Mouse (Mus musculus) E14TG2a.4 (cell line): ENCODE results near the gene Rsc1a1.

ENCODE experiments used
- CTCF ChIP-seq: conservative IDR thresholded peaks from 2 replicates; pipeline ENCODE4 v1.5.1; 2014; ENCODE audit warnings: low read length
- NANOG ChIP-seq: IDR thresholded peaks from 2 replicates; pipeline ENCODE4 v1.6.1; 2014; ENCODE audit warnings: borderline replicate concordance, low read length, mixed read lengths
- POU5F1 ChIP-seq: IDR thresholded peaks from 2 replicates; pipeline ENCODE4 v1.6.1; 2014; ENCODE audit warnings: low read length, borderline replicate concordance

DNA sequence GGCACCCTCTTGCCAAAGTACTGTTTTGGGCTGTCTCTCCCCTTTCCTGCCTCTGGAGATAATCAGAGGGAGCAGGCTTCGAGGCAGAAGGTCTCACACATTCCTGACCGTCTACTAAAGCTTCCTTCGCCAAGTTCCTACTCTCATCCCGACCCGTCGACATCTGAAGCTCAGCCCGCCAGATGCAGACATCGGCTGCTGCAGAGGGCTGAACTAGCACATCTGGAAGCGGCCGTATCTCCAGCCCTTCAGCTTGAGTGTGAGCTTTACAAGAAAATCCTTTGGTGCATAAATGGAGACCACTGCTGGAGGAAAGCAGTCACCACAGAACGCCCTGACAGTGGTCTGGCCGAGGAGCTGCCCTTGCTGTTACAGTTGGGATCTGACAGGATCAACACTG lies 4.5 kb downstream of the Rsc1a1 start:
- TF ChIP-seq CTCF (no peak), NANOG (no peak), POU5F1 (no peak)
